Mouse (Mus musculus) stomach, embryonic 14.5 days (tissue): ENCODE data around the gene Lat. TPM values are rescaled to one million over a fixed set of nuclear protein-coding genes. Genes with fewer than 3 reads are reported as not detected.

Source experiments
- ATAC-seq: fragments of 200-750 bp; cut with Nextera tagmentation; 2 replicates; pipeline ENCODE4 v1.8.0; 2017; ENCODE audit warnings: low read depth, moderate TSS enrichment; ENCODE audit not compliant: insufficient number of reproducible peaks, insufficient read depth, low FRiP score
- H3K27ac ChIP-seq: fragments of 300-500 bp; sonication (generic); 2 replicates; pipeline ENCODE4 v1.5.1; 2014; ENCODE audit warnings: mild to moderate bottlenecking, low read length, moderate library complexity, mixed read lengths
- H3K27me3 ChIP-seq: fragments of 300-500 bp; sonication (generic); 2 replicates; pipeline ENCODE4 v1.6.1; 2014; ENCODE audit warnings: low read length, control low read depth, mixed read lengths; ENCODE audit not compliant: control insufficient read depth, insufficient read depth
- H3K36me3 ChIP-seq: fragments of 300-500 bp; sonication (generic); 2 replicates; pipeline ENCODE4 v1.6.1; 2014; ENCODE audit warnings: mild to moderate bottlenecking, control low read depth, low read length, moderate library complexity, mixed read lengths; ENCODE audit not compliant: control insufficient read depth, insufficient read depth
- H3K4me1 ChIP-seq: fragments of 300-500 bp; sonication (generic); 2 replicates; pipeline ENCODE4 v1.6.1; 2014; ENCODE audit warnings: low read length, control low read depth, mixed read lengths; ENCODE audit not compliant: control insufficient read depth, insufficient read depth
- H3K4me2 ChIP-seq: fragments of 300-500 bp; sonication (generic); replicated peaks from 2 replicates; pipeline ENCODE4 v1.6.1; 2014; ENCODE audit warnings: low read depth, low read length, control low read depth
- H3K4me3 ChIP-seq: fragments of 300-500 bp; sonication (generic); 2 replicates; pipeline ENCODE4 v1.5.1; 2014; ENCODE audit warnings: low read depth, low read length, control low read depth
- H3K9ac ChIP-seq: fragments of 300-500 bp; sonication (generic); replicated peaks from 2 replicates; pipeline ENCODE4 v1.6.1; 2014; ENCODE audit warnings: low read depth, mild to moderate bottlenecking, control low read depth, low read length, moderate library complexity, mixed read lengths
- H3K9me3 ChIP-seq: fragments of 300-500 bp; sonication (generic); 2 replicates; pipeline ENCODE4 v1.6.1; 2016; ENCODE audit warnings: low read depth, low read length, control low read depth; ENCODE audit not compliant: control insufficient read depth
- WGBS: fragments of 180-500 bp; shearing (Covaris S2); extraction: QIAGEN DNeasy Blood & Tissue Kit; methylation state at CpG from one replicate; pipeline ENCODE4 v1.1.7; 2014; 5-methylcytosine and 5-hydroxymethylcytosine counted together
- polyA plus RNA-seq: library from polyadenylated mRNA; unstranded; fragments of >200 nt; fragmentation: Nextera tagmentation; extraction: Ambion mirVana; gene quantifications from 2 replicates; pipeline ENCODE4 v1.2.1, GENCODE M21; 2014

The Lat gene
- polyA plus RNA-seq, 1 experiment from 2014 or later, result 0.78 TPM

DNA sequence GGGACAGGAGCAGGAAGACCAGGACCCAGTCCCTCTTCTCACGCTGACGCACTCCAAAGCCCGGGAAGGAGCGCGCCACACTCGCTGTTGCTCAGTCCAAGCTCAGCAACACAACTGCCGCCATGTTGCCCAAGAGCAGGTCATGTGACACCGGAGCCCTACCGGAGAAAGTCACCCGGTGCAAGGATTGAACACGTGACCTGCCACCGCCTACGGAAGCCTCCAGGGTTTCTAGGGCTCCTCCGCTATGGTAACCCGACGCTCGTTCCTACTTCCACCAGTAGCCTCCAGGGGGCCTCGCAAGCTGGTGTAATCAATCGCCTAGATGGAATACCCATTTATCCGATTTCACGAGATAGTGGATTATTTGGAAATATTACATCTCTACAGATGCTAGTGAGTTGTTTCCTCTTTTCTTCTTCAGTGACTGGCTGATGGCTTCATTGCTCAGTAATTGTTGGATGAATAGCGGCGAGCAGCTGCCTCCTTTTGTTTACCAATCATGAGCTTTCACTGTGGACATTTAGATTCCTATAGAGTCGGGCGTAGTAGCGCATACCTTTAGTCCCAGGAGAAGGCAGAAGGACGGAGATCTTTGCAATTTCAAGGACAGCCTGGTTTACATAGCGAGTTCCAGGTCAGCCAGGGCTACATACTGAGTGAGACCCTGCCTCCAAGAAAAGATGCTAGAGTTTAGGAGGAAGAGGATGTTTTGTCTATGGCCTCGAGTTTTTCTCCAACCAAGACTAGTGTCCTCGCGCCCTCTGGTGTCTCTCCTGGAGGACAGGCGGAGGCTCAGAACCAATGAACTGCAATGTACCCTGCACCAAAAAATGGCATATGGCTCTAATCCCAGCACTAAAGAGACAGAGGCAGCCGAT, 8.1 kb upstream of the Lat start, which contains the start of gene Spns1:
TSS of gene Spns1 (minus strand) at position 173 of the 881 bp plus-strand sequence.
- no peaks in the 10 kb centered on the region for H3K27me3 ChIP-seq
- WGBS, result under 1% methylated on average over 33 of the region's 33 CpGs
- ATAC-seq, result peak; percentile 98
- H3K36me3 ChIP-seq, result peaks cover 6% of the 10 kb centered on the region; the same call in 1 of the 2 replicates
- H3K9me3 ChIP-seq, result no peaks in the 10 kb centered on the region
- peak within 1 kb of the TSS; percentile 98 for H3K4me2 ChIP-seq
- H3K9ac ChIP-seq, result peak within 1 kb of the TSS; percentile 87
- peak within 1 kb of the TSS; percentile 97 for H3K4me3 ChIP-seq
- peaks cover 9% of the 10 kb centered on the region for H3K4me1 ChIP-seq
- H3K27ac ChIP-seq, result peak within 1 kb of the TSS; percentile 10; the same call in 1 of the 2 replicates

DNA sequence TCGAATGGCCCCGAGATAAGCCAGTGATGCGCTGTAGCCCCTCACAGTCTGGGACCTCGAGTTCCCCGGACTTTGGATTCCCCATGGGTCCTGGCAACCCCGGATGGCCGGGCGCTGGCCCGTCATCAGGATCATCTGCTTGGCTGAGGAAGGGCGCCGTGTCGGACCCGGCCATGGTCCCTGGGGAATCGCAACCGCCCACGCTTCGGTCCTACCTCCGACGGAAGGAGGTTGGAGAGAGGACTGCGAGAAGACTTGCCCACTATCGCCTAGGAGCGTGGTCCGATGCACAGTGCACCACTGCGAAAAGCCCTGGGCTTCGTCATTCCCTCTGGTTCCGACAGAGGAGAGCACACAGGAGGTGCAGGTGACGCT, 7.5 kb upstream of the Lat start:
- Histone ChIP-seq H3K4me3 (peak overlapping the region; percentile 97), H3K36me3 (peaks cover 11% of the 10 kb centered on the region; the same call in 1 of the 2 replicates), H3K4me2 (peak overlapping the region; percentile 98), H3K4me1 (peaks cover 9% of the 10 kb centered on the region), H3K9ac (peak overlapping the region; percentile 87), H3K9me3 (no peaks in the 10 kb centered on the region), H3K27me3 (no peaks in the 10 kb centered on the region), H3K27ac (no peak overlapping the region)
- 2% methylated on average over 27 of the region's 27 CpGs for WGBS
- peak; percentile 53; the same call in 1 of the 2 replicates for ATAC-seq

DNA sequence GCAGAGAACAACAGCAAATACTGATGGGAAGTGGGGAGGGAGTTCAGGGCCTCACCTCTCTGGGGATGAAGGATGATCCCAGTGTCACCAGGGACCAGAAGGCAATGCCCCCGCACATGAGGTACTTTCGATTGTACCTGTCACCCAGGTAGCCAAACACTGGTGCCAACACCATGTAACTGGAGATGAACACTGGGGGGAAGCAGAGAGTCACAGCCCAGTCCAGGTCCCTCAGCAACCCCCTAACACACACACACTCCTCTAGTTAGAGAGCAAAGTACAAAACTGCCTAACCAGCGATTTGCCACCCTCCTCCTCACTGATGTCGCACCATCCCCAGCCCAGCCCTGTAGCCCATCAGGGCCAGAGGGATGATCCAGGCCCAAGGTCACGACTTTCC, 5.6 kb upstream of the Lat start:
- 71% methylated on average over 5 of the region's 5 CpGs for WGBS

DNA sequence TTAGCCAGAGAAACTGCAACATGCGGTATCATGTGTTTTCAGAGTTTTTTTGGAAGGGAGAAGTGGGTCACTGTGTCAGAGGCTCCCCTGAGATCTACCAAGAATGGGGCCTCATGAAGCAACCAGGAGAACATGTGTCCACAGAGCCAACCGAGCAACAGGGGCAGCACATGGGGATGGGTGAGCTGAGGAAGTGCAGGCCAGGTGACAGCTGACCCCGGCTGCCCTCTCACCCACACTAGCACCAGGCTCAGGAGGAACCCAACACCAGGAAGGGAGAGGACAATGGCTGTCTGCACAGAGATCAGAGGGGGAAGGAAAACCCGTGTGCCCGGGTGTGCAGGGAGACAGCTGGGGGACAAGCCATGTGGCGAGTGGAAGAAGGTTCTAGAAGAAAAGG, 5.2 kb upstream of the Lat start:
- no peaks in the 10 kb centered on the region for H3K27me3 ChIP-seq
- no peak overlapping the region for H3K4me2 ChIP-seq
- H3K4me1 ChIP-seq, result peaks cover 9% of the 10 kb centered on the region
- H3K4me3 ChIP-seq, result no peak overlapping the region
- H3K36me3 ChIP-seq, result peaks cover 20% of the 10 kb centered on the region; the same call in 1 of the 2 replicates
- no peak overlapping the region for H3K9ac ChIP-seq
- 74% methylated on average over 6 of the region's 6 CpGs for WGBS
- H3K27ac ChIP-seq, result no peak overlapping the region
- no peaks in the 10 kb centered on the region for H3K9me3 ChIP-seq
- ATAC-seq, result no peak

More for the DNA sequence above, 5.6 kb upstream of the Lat start:
- no peak overlapping the region for H3K4me2 ChIP-seq
- no peak overlapping the region for H3K9ac ChIP-seq
- H3K27me3 ChIP-seq, result no peaks in the 10 kb centered on the region
- H3K27ac ChIP-seq, result no peak overlapping the region
- peaks cover 9% of the 10 kb centered on the region for H3K4me1 ChIP-seq
- H3K4me3 ChIP-seq, result no peak overlapping the region
- ATAC-seq, result no peak
- peaks cover 20% of the 10 kb centered on the region; the same call in 1 of the 2 replicates for H3K36me3 ChIP-seq
- H3K9me3 ChIP-seq, result no peaks in the 10 kb centered on the region

DNA sequence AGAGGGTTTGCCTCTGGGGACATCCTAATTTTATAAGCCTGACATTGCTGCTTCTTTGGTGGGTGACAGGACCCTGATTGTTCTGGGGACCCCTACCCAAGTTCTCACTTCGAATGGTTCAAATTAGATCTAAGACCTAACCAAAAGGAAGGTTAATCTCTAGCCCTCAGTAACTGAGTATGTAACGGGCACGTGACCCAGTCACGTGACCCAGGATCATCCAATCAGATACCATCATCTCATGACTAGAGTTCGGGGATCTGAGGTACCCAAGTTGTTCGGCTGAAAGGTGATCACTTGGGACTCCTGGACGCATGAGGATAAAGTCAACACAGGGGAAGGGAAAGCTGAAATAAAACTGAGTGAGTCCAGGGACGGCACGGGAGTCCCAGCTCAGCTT, 3.6 kb upstream of the Lat start:
- Histone ChIP-seq H3K4me1 (peaks cover 9% of the 10 kb centered on the region), H3K9me3 (no peaks in the 10 kb centered on the region), H3K27ac (no peak overlapping the region), H3K4me2 (no peak overlapping the region), H3K9ac (no peak overlapping the region), H3K27me3 (no peaks in the 10 kb centered on the region), H3K4me3 (no peak overlapping the region), H3K36me3 (peaks cover 20% of the 10 kb centered on the region; the same call in 1 of the 2 replicates)
- 85% methylated on average over 9 of the region's 9 CpGs for WGBS
- ATAC-seq, result no peak

DNA sequence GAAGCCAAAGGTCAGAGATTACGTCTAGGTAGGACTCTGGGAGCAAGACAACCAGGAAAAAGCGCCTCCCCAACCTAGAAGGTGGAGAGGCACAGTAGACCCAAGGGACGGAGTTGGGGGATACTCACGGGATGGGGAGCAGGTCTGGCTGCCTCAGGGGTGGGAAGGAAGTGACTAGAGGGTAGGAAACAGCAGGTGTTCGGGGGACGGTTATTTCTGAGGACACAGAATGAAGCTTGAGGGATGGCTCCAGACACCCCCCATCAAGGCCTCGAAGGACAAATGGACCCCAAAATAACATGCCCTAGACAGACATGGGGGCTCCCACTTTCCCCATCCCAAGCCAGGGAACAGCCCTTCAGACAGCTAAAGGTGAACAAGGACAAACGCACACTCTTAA, 1.0 kb downstream of the Lat start:
- Histone ChIP-seq H3K4me3 (no peak overlapping the region), H3K27me3 (no peaks in the 10 kb centered on the region), H3K27ac (no peak overlapping the region), H3K9me3 (no peaks in the 10 kb centered on the region), H3K4me1 (no peaks in the 10 kb centered on the region), H3K36me3 (peaks cover 20% of the 10 kb centered on the region; the same call in 1 of the 2 replicates), H3K4me2 (no peak overlapping the region), H3K9ac (no peak overlapping the region)
- 82% methylated on average over 8 of the region's 8 CpGs for WGBS
- ATAC-seq, result no peak

DNA sequence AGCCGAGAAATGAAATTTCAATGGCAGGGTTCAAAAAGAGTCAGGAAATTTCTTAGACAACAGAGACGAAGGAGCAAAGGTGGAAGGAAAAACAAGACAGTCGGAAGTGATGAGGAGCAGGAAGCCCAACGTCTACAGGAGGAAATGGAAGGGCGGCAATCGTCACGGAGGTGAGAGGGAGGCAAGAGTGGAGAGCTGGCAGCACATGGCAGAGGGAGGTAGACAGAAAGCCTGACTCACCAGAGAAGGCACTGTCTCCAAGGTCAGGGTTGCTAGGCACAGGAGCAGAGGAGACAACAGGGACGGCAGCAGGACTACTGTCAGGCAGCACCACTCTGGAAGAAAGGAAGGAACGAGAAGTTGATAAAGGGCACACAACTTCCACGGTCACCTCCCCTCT, 1.7 kb downstream of the Lat start:
- no peaks in the 10 kb centered on the region for H3K9me3 ChIP-seq
- no peak overlapping the region for H3K4me3 ChIP-seq
- H3K9ac ChIP-seq, result no peak overlapping the region
- no peak for ATAC-seq
- peaks cover 15% of the 10 kb centered on the region; the same call in 1 of the 2 replicates for H3K36me3 ChIP-seq
- no peaks in the 10 kb centered on the region for H3K4me1 ChIP-seq
- no peaks in the 10 kb centered on the region for H3K27me3 ChIP-seq
- H3K4me2 ChIP-seq, result no peak overlapping the region
- no peak overlapping the region for H3K27ac ChIP-seq
- 87% methylated on average over 10 of the region's 10 CpGs for WGBS

DNA sequence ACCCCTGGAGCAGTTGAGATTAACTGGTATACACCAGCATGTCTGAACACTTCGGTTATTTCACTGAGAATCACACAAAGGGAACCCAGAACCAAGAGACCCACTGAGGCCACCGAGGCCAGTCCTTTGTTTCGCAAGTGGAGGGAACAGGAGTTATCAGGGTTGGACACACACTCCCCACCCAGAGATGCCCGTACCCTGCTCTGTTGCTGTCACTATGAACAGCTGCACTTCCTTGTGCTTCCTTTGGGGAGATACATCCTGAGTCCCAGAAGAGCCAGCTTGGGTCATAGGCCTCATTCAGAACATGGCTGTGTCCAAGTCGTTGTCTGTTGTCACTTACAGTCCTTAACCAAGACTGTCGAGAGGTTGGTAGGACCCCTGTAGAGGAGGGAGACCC, 6.3 kb downstream of the Lat start:
- H3K36me3 ChIP-seq, result no peaks in the 10 kb centered on the region
- no peaks in the 10 kb centered on the region for H3K27me3 ChIP-seq
- no peaks in the 10 kb centered on the region for H3K4me1 ChIP-seq
- no peak overlapping the region for H3K4me2 ChIP-seq
- no peak overlapping the region for H3K4me3 ChIP-seq
- no peak for ATAC-seq
- WGBS, result 76% methylated on average over 6 of the region's 6 CpGs
- H3K27ac ChIP-seq, result no peak overlapping the region
- no peaks in the 10 kb centered on the region for H3K9me3 ChIP-seq
- H3K9ac ChIP-seq, result no peak overlapping the region
